ENCODE assay signal across 9 mouse cellular contexts in genomic region chr5:36474283-36474682, GRCm38 (mm10). TPM values are rescaled to one million over a fixed set of nuclear protein-coding genes. Genes with fewer than 3 reads are reported as not detected.
DNase-seq lines count a peak whose midpoint lies in the region; ATAC-seq and TF ChIP-seq lines count a peak whose summit lies in the region.
"Had no signal": no experiment of that assay in that cellular context is flagged by ENCODE, and none has a peak within 500 bp of the region (broad histone marks: within the 10 kb centered on the region; RNA-seq: fewer than 3 reads in every experiment).

No protein-coding gene starts in this region.

- H3K36me3 ChIP-seq in forebrain, embryonic 13.5 days (ENCODE audit: poor library complexity, severe bottlenecking), result peaks cover 68% of the 10 kb centered on the region
- peaks cover 50% of the 10 kb centered on the region for H3K36me3 ChIP-seq in forebrain, embryonic 15.5 days

- ATAC-seq in forebrain, embryonic 13.5 days, result peak; percentile 19; the same call in 1 of the 2 replicates
- ATAC-seq in forebrain, embryonic 15.5 days (replicated peaks), result no peak
- peak; percentile 83 for ATAC-seq in granulocyte monocyte progenitor cell, adult 5-6 weeks (replicated peaks; ENCODE audit: poor library complexity, severe bottlenecking)

- no peak overlapping the region for H3K4me3 ChIP-seq in forebrain, embryonic 13.5 days
- no peak overlapping the region for H3K4me3 ChIP-seq in forebrain, embryonic 15.5 days
- H3K4me3 ChIP-seq in lung, adult 2 months (replicated peaks; ENCODE audit: extremely low read depth, low read depth, low read length), result no peak overlapping the region
- H3K4me3 ChIP-seq: liver, embryonic 15.5 days had no signal

- peak; percentile 82 for TF ChIP-seq CTCF in lung, adult 2 months (IDR thresholded peaks at IDR 0.05; ENCODE audit: insufficient read depth, low read length)

- no peak overlapping the region for H3K9ac ChIP-seq in forebrain, embryonic 13.5 days
- no peak overlapping the region for H3K9ac ChIP-seq in forebrain, embryonic 15.5 days (replicated peaks)
- H3K9ac ChIP-seq: liver, embryonic 15.5 days had no signal

- no peaks in the 10 kb centered on the region for H3K9me3 ChIP-seq in forebrain, embryonic 13.5 days (replicated peaks)
- no peaks in the 10 kb centered on the region for H3K9me3 ChIP-seq in forebrain, embryonic 15.5 days
- H3K9me3 ChIP-seq: liver, embryonic 15.5 days had no signal

- no peak overlapping the region for H3K4me2 ChIP-seq in forebrain, embryonic 13.5 days
- H3K4me2 ChIP-seq in forebrain, embryonic 15.5 days (replicated peaks), result no peak overlapping the region
- H3K4me2 ChIP-seq: liver, embryonic 15.5 days had no signal

- no peak for TF ChIP-seq POLR2A in lung, adult 2 months (IDR thresholded peaks at IDR 0.05; ENCODE audit: borderline replicate concordance, extremely low read depth, low read depth, low read length)

- 0 out of 2 replicates have a peak, but pooled peaks cover under 1% of the 10 kb centered on the region for H3K4me1 ChIP-seq in forebrain, embryonic 13.5 days
- H3K4me1 ChIP-seq in forebrain, embryonic 15.5 days, result no peaks in the 10 kb centered on the region
- peaks cover 11% of the 10 kb centered on the region for H3K4me1 ChIP-seq in lung, adult 2 months (ENCODE audit: control insufficient read depth, insufficient read depth, low read length)

- peak; percentile 86 for DNase-seq in R1 (ENCODE audit: low read depth, low spot score)
- peak; percentile 71 to 72 for DNase-seq in cerebellum, postnatal 36 days
- DNase-seq in kidney, postnatal 36 days, result peak; percentile 78 to 87
- DNase-seq in lung, adult 2 months, result peak; percentile 59
- peak; percentile 44 for DNase-seq in right cerebral cortex, postnatal 25 days

- 86% methylated on average over 5 of the region's 5 CpGs for WGBS in forebrain, embryonic 13.5 days
- 88% methylated on average over 5 of the region's 5 CpGs for WGBS in forebrain, embryonic 15.5 days
- 88% methylated on average over 5 of the region's 5 CpGs for WGBS in lung, adult 2 months

- no peak overlapping the region for H3K27ac ChIP-seq in forebrain, embryonic 13.5 days
- H3K27ac ChIP-seq in forebrain, embryonic 15.5 days (replicated peaks), result no peak overlapping the region
- H3K27ac ChIP-seq: liver, embryonic 15.5 days had no signal

- no peaks in the 10 kb centered on the region for H3K27me3 ChIP-seq in forebrain, embryonic 13.5 days
- H3K27me3 ChIP-seq in forebrain, embryonic 15.5 days, result no peaks in the 10 kb centered on the region
- H3K27me3 ChIP-seq: liver, embryonic 15.5 days had no signal

RNA-seq across cellular contexts. Expression of gene Grpel1, which starts 9.5 kb away (rescaled TPM):
- 51.0 and 51.4 TPM in 2 replicates for polyA plus RNA-seq in forebrain, embryonic 13.5 days (2015; fragmentation: Nextera tagmentation; extraction: Ambion mirVana)
- 45.8 and 46.1 TPM in 2 replicates for polyA plus RNA-seq in forebrain, embryonic 15.5 days (2015; fragmentation: Nextera tagmentation; extraction: Ambion mirVana)
- 28.9 and 40.4 TPM in 2 replicates for total RNA-seq in granulocyte monocyte progenitor cell, adult 5-6 weeks (2014; fragmentation: Nextera tagmentation)
- 35.6 and 37.9 TPM in 2 replicates for total RNA-seq in granulocyte monocyte progenitor cell, adult 5-6 weeks (2017)
- polyA plus RNA-seq in lung, adult 2 months (2012; rRNA removed), result 7.0 and 9.1 TPM in 2 replicates

RNA-seq across cellular contexts. Expression of gene Tada2b, which starts 9.8 kb away (rescaled TPM):
- polyA plus RNA-seq in forebrain, embryonic 13.5 days (2015; fragmentation: Nextera tagmentation; extraction: Ambion mirVana), result 2.8 and 3.2 TPM in 2 replicates
- 2.8 and 2.9 TPM in 2 replicates for polyA plus RNA-seq in forebrain, embryonic 15.5 days (2015; fragmentation: Nextera tagmentation; extraction: Ambion mirVana)
- 9.1 and 12.9 TPM in 2 replicates for total RNA-seq in granulocyte monocyte progenitor cell, adult 5-6 weeks (2014; fragmentation: Nextera tagmentation)
- 12.1 and 14.5 TPM in 2 replicates for total RNA-seq in granulocyte monocyte progenitor cell, adult 5-6 weeks (2017)
- polyA plus RNA-seq in lung, adult 2 months (2012; rRNA removed), result 13.4 and 13.9 TPM in 2 replicates

RNA-seq across cellular contexts. Expression of gene Ccdc96, which starts 10.1 kb away (rescaled TPM):
- polyA plus RNA-seq in forebrain, embryonic 13.5 days (2015; fragmentation: Nextera tagmentation; extraction: Ambion mirVana), result 3.8 and 4.1 TPM in 2 replicates
- polyA plus RNA-seq in forebrain, embryonic 15.5 days (2015; fragmentation: Nextera tagmentation; extraction: Ambion mirVana), result 3.0 and 3.2 TPM in 2 replicates
- not detected in 2 replicates for total RNA-seq in granulocyte monocyte progenitor cell, adult 5-6 weeks (2014; fragmentation: Nextera tagmentation)
- 0.43 TPM in 1 of 2 replicates, not detected in the other for total RNA-seq in granulocyte monocyte progenitor cell, adult 5-6 weeks (2017)
- 0.37 and 0.82 TPM in 2 replicates for polyA plus RNA-seq in lung, adult 2 months (2012; rRNA removed)
